Mouse (Mus musculus) yolk sac, embryonic 10.5 days (tissue): ENCODE results near the gene Lrba.

ENCODE experiments used
- DNase-seq: peaks from one replicate; pipeline ENCODE4 v3.0.0-alpha.2; 2017; ENCODE audit warnings: low spot score

The Lrba gene

GRCm38 (mm10) chr3:86268074-86268702 lies 43.7 kb downstream of the Lrba start:
- DNase-seq = peak; percentile 17

- DNase-seq = no peak
Measured at GRCm38 (mm10) chr3:86275651-86276050, 51.2 kb downstream of the Lrba start.

GRCm38 (mm10) chr3:86291326-86291725 lies 66.8 kb downstream of the Lrba start:
- DNase-seq = no peak

GRCm38 (mm10) chr3:86294866-86295265 lies 70.4 kb downstream of the Lrba start:
- DNase-seq = no peak

GRCm38 (mm10) chr3:86296214-86296613 lies 71.7 kb downstream of the Lrba start:
- DNase-seq = no peak

GRCm38 (mm10) chr3:86308833-86309232 lies 84.4 kb downstream of the Lrba start:
- DNase-seq = no peak

GRCm38 (mm10) chr3:86310216-86310615 lies 85.7 kb downstream of the Lrba start:
- DNase-seq = peak; percentile 53

GRCm38 (mm10) chr3:86311406-86311805 lies 86.9 kb downstream of the Lrba start:
- DNase-seq = no peak

- no peak for DNase-seq
Measured at GRCm38 (mm10) chr3:86317636-86318035, 93.2 kb downstream of the Lrba start.

GRCm38 (mm10) chr3:86328531-86328930 lies 104.1 kb downstream of the Lrba start:
- no peak for DNase-seq

GRCm38 (mm10) chr3:86343261-86343660 lies 118.8 kb downstream of the Lrba start:
- DNase-seq = no peak

GRCm38 (mm10) chr3:86362486-86362885 lies 138.0 kb downstream of the Lrba start:
- DNase-seq = peak; percentile 13

- DNase-seq = no peak
Measured at GRCm38 (mm10) chr3:86371466-86371865, 147.0 kb downstream of the Lrba start.

GRCm38 (mm10) chr3:86375276-86375675 lies 150.8 kb downstream of the Lrba start:
- DNase-seq = no peak

- DNase-seq = no peak
Measured at GRCm38 (mm10) chr3:86382557-86382956, 158.1 kb downstream of the Lrba start.

- no peak for DNase-seq
Measured at GRCm38 (mm10) chr3:86385047-86385446, 160.6 kb downstream of the Lrba start.

GRCm38 (mm10) chr3:86386246-86386645 lies 161.8 kb downstream of the Lrba start:
- no peak for DNase-seq

- no peak for DNase-seq
Measured at GRCm38 (mm10) chr3:86423828-86424227, 199.3 kb downstream of the Lrba start.

- DNase-seq = no peak
Measured at GRCm38 (mm10) chr3:86426733-86427132, 202.3 kb downstream of the Lrba start.

- no peak for DNase-seq
Measured at GRCm38 (mm10) chr3:86443497-86443896, 219.0 kb downstream of the Lrba start.

- DNase-seq = peak; percentile 11
Measured at GRCm38 (mm10) chr3:86451211-86451610, 226.7 kb downstream of the Lrba start.

GRCm38 (mm10) chr3:86461582-86461981 lies 237.1 kb downstream of the Lrba start:
- no peak for DNase-seq

GRCm38 (mm10) chr3:86489992-86490391 lies 265.5 kb downstream of the Lrba start:
- no peak for DNase-seq

GRCm38 (mm10) chr3:86500586-86500985 lies 276.1 kb downstream of the Lrba start:
- DNase-seq = no peak
